Mouse (Mus musculus) midbrain, embryonic 16.5 days (tissue): ENCODE data around the gene Wbp2. TPM values are rescaled to one million over a fixed set of nuclear protein-coding genes. Genes with fewer than 3 reads are reported as not detected.
A peak's percentile ranks its signal among the peaks of the same experiment; 100 is the strongest.

ENCODE experiments used
- ATAC-seq: fragments of 200-750 bp; cut with Nextera tagmentation; 2 replicates; pipeline ENCODE4 v1.8.0; 2017; ENCODE audit warnings: moderate TSS enrichment
- H3K27ac ChIP-seq: fragments of 300-500 bp; sonication (generic); 2 replicates; pipeline ENCODE4 v1.5.1; 2014; ENCODE audit warnings: mild to moderate bottlenecking, low read length, mixed read lengths
- H3K27me3 ChIP-seq: fragments of 300-500 bp; sonication (generic); 2 replicates; pipeline ENCODE4 v1.6.1; 2014; ENCODE audit warnings: low read depth, low read length, mixed read lengths; ENCODE audit not compliant: control insufficient read depth, insufficient read depth
- H3K36me3 ChIP-seq: fragments of 300-500 bp; sonication (generic); 2 replicates; pipeline ENCODE4 v1.6.1; 2014; ENCODE audit warnings: mild to moderate bottlenecking, low read length, moderate library complexity, mixed read lengths; ENCODE audit not compliant: control insufficient read depth, insufficient read depth
- H3K4me1 ChIP-seq: fragments of 300-500 bp; sonication (generic); 2 replicates; pipeline ENCODE4 v1.6.1; 2014; ENCODE audit warnings: mild to moderate bottlenecking, low read length, mixed read lengths; ENCODE audit not compliant: control insufficient read depth, insufficient read depth
- H3K4me2 ChIP-seq: fragments of 300-500 bp; sonication (generic); 2 replicates; pipeline ENCODE4 v1.6.1; 2014; ENCODE audit warnings: mild to moderate bottlenecking, low read length, mixed read lengths
- H3K4me3 ChIP-seq: fragments of 300-500 bp; sonication (generic); 2 replicates; pipeline ENCODE4 v1.5.1; 2014; ENCODE audit warnings: low read depth, mild to moderate bottlenecking, low read length, moderate library complexity, mixed read lengths
- H3K9ac ChIP-seq: fragments of 300-500 bp; sonication (generic); 2 replicates; pipeline ENCODE4 v1.6.1; 2014; ENCODE audit warnings: low read depth, low read length, mixed read lengths
- H3K9me3 ChIP-seq: fragments of 300-500 bp; sonication (generic); replicated peaks from 2 replicates; pipeline ENCODE4 v1.6.1; 2014; ENCODE audit warnings: mild to moderate bottlenecking, low read length, mixed read lengths; ENCODE audit not compliant: control insufficient read depth, poor library complexity, severe bottlenecking
- WGBS: fragments of 180-500 bp; shearing (Covaris S2); extraction: QIAGEN DNeasy Blood & Tissue Kit; methylation state at CpG from one replicate; pipeline ENCODE4 v1.1.7; 2014; 5-methylcytosine and 5-hydroxymethylcytosine counted together
- polyA plus RNA-seq: library from polyadenylated mRNA; unstranded; fragments of >200 nt; fragmentation: Nextera tagmentation; extraction: Ambion mirVana; gene quantifications from 2 replicates; pipeline ENCODE4 v1.2.1, GENCODE M21; 2015

Gene Wbp2
- polyA plus RNA-seq, 1 experiment from 2014 or later, result 206 TPM

GRCm38 (mm10) chr11:116105065-116105464 is 18.3 kb upstream of the Wbp2 start:
- Histone ChIP-seq H3K9me3 (no peaks in the 10 kb centered on the region), H3K4me1 (peaks cover 10% of the 10 kb centered on the region; the same call in 1 of the 2 replicates)
- WGBS, result 92% methylated on average over 2 of the region's 2 CpGs

GRCm38 (mm10) chr11:116104006-116104646 is 17.3 kb upstream of the Wbp2 start:
- no peaks in the 10 kb centered on the region for H3K36me3 ChIP-seq
- no peak overlapping the region for H3K4me2 ChIP-seq
- H3K27me3 ChIP-seq, result peaks cover 35% of the 10 kb centered on the region
- H3K27ac ChIP-seq, result 0 out of 2 replicates have a peak overlapping the region, but pooled peaks have one; percentile 29
- H3K9ac ChIP-seq, result peak overlapping the region; percentile 12; the same call in 1 of the 2 replicates
- ATAC-seq, result no peak
- 40% methylated on average over 14 of the region's 14 CpGs for WGBS
- no peaks in the 10 kb centered on the region for H3K9me3 ChIP-seq
- H3K4me1 ChIP-seq, result 0 out of 2 replicates have a peak, but pooled peaks cover 5% of the 10 kb centered on the region
- no peak overlapping the region for H3K4me3 ChIP-seq

More at GRCm38 (mm10) chr11:116105065-116105464, 18.3 kb upstream of the Wbp2 start:
- Histone ChIP-seq H3K9ac (no peak overlapping the region), H3K36me3 (no peaks in the 10 kb centered on the region), H3K4me3 (no peak overlapping the region), H3K27me3 (peaks cover 44% of the 10 kb centered on the region), H3K4me2 (no peak overlapping the region), H3K27ac (no peak overlapping the region)
- no peak for ATAC-seq

GRCm38 (mm10) chr11:116103572-116103971 is 16.8 kb upstream of the Wbp2 start:
- peak overlapping the region; percentile 10; the same call in 1 of the 2 replicates for H3K27ac ChIP-seq
- 81% methylated on average over 12 of the region's 12 CpGs for WGBS
- no peak overlapping the region for H3K4me2 ChIP-seq
- no peak overlapping the region for H3K9ac ChIP-seq
- no peak overlapping the region for H3K4me3 ChIP-seq
- no peak for ATAC-seq
- H3K9me3 ChIP-seq, result no peaks in the 10 kb centered on the region
- H3K27me3 ChIP-seq, result peaks cover 31% of the 10 kb centered on the region
- no peaks in the 10 kb centered on the region for H3K4me1 ChIP-seq
- H3K36me3 ChIP-seq, result no peaks in the 10 kb centered on the region

- no peak for ATAC-seq
- no peaks in the 10 kb centered on the region for H3K9me3 ChIP-seq
- no peak overlapping the region for H3K4me2 ChIP-seq
- H3K4me1 ChIP-seq, result no peaks in the 10 kb centered on the region
- H3K4me3 ChIP-seq, result no peak overlapping the region
- H3K9ac ChIP-seq, result no peak overlapping the region
- H3K36me3 ChIP-seq, result no peaks in the 10 kb centered on the region
- H3K27me3 ChIP-seq, result peaks cover 20% of the 10 kb centered on the region
- 45% methylated on average over 3 of the region's 4 CpGs for WGBS
- H3K27ac ChIP-seq, result peak overlapping the region; percentile 79
These were observed 15.7 kb upstream of the Wbp2 start for GRCm38 (mm10) chr11:116102472-116102871.

- no peaks in the 10 kb centered on the region for H3K9me3 ChIP-seq
- H3K4me3 ChIP-seq, result no peak overlapping the region
- peak overlapping the region; percentile 79 for H3K27ac ChIP-seq
- WGBS, result 25% methylated on average over 11 of the region's 11 CpGs
- H3K9ac ChIP-seq, result no peak overlapping the region
- no peaks in the 10 kb centered on the region for H3K36me3 ChIP-seq
- no peak overlapping the region for H3K4me2 ChIP-seq
- peaks cover 15% of the 10 kb centered on the region for H3K27me3 ChIP-seq
- peak; percentile 90 for ATAC-seq
- no peaks in the 10 kb centered on the region for H3K4me1 ChIP-seq
These were observed 15.2 kb upstream of the Wbp2 start for GRCm38 (mm10) chr11:116101931-116102381.

- Histone ChIP-seq H3K27ac (peak overlapping the region; percentile 79), H3K4me3 (no peak overlapping the region), H3K9me3 (no peaks in the 10 kb centered on the region), H3K36me3 (no peaks in the 10 kb centered on the region), H3K9ac (no peak overlapping the region), H3K27me3 (peaks cover 4% of the 10 kb centered on the region), H3K4me2 (no peak overlapping the region), H3K4me1 (no peaks in the 10 kb centered on the region)
- WGBS, result 84% methylated on average over 7 of the region's 7 CpGs
- ATAC-seq, result no peak
These were observed 14.0 kb upstream of the Wbp2 start for GRCm38 (mm10) chr11:116100839-116101238.

GRCm38 (mm10) chr11:116100385-116100784 is 13.6 kb upstream of the Wbp2 start:
- Histone ChIP-seq H3K4me3 (no peak overlapping the region), H3K36me3 (no peaks in the 10 kb centered on the region), H3K4me1 (no peaks in the 10 kb centered on the region), H3K27me3 (no peaks in the 10 kb centered on the region), H3K9ac (no peak overlapping the region), H3K4me2 (no peak overlapping the region), H3K27ac (no peak overlapping the region), H3K9me3 (no peaks in the 10 kb centered on the region)
- no peak for ATAC-seq
- 81% methylated on average over 6 of the region's 6 CpGs for WGBS

GRCm38 (mm10) chr11:116099462-116099861 is 12.7 kb upstream of the Wbp2 start:
- Histone ChIP-seq H3K27ac (no peak overlapping the region), H3K9ac (no peak overlapping the region), H3K4me1 (no peaks in the 10 kb centered on the region), H3K4me2 (no peak overlapping the region), H3K27me3 (no peaks in the 10 kb centered on the region), H3K4me3 (no peak overlapping the region), H3K9me3 (no peaks in the 10 kb centered on the region), H3K36me3 (no peaks in the 10 kb centered on the region)
- ATAC-seq, result no peak
- 94% methylated on average over 6 of the region's 6 CpGs for WGBS

GRCm38 (mm10) chr11:116098711-116099460 is 12.1 kb upstream of the Wbp2 start:
- ATAC-seq, result no peak
- H3K4me1 ChIP-seq, result no peaks in the 10 kb centered on the region
- no peak overlapping the region for H3K4me3 ChIP-seq
- WGBS, result 81% methylated on average over 14 of the region's 14 CpGs
- no peaks in the 10 kb centered on the region for H3K27me3 ChIP-seq
- H3K4me2 ChIP-seq, result no peak overlapping the region
- H3K9ac ChIP-seq, result no peak overlapping the region
- no peaks in the 10 kb centered on the region for H3K9me3 ChIP-seq
- no peaks in the 10 kb centered on the region for H3K36me3 ChIP-seq
- H3K27ac ChIP-seq, result no peak overlapping the region
